Mouse (Mus musculus): ENCODE results near the gene 4933402D24Rik. TPM values are rescaled to one million over a fixed set of nuclear protein-coding genes. Genes with fewer than 3 reads are reported as not detected.

The 4933402D24Rik gene
- polyA plus RNA-seq (2015; fragmentation: Nextera tagmentation; extraction: Ambion mirVana): 0.25 TPM in 1 of 2 replicates, not detected in the other

DNA sequence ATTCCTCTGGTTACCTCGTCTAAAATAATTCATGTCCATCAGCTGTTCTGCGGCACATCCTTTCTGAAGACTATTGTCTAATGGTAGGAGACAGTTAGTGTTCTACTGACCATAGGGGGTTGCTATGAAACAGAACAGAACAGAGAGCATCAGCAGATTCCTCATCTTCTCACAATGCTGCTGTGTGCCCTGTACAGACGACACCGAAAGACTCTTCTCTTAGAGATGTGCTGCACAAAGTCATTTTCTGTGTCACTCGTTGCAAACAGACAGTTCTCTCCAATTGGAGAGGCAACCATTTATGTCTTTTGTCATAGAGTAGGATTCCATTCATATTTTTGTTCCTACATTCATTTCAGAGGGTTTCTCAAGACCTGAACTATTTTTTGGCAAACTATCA is at the start of gene 4933402D24Rik:
Gene 4933402D24Rik (minus strand): TSS at position 101 of the 400 bp plus-strand sequence.

DNA sequence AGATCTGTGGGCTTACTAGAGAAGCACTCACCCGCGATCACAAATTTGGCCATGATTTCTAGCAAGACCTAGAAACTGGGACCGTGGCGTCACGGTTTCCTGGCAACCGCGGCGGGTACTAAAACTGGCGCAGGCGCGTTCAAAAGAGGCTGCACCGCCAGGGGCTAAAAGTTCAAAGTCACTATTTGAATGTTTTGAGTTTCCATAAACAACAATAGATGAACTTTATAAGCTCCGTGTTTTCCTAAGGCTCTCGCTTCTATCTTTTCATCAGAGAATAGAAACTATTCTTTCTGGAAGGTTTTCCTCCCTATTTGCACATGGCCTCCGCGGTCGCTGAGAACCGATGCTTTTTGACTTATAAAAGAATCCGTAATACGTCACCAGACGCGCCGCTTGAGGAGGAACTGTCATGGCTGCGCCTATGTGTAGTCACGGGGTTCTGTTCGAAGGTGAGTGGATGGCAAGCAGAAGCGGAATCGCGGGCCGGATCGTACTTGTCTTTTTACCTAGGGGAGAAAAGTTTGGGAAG is 38.8 kb downstream of the 4933402D24Rik start, which contains the start of the genes Mdh1b and Fastkd2:
Gene Mdh1b (minus strand): TSS at position 79 of the 532 bp plus-strand sequence.
Gene Fastkd2 (plus strand): TSS at position 375 of the 532 bp plus-strand sequence.

Other genes starting within 250 kb of the 4933402D24Rik start
- not detected in 2 replicates for gene Gm39653, start 153.3 kb downstream of the 4933402D24Rik start, polyA plus RNA-seq (2015; fragmentation: Nextera tagmentation; extraction: Ambion mirVana)
- not detected in 2 replicates for gene Dytn, start 82.3 kb downstream of the 4933402D24Rik start, polyA plus RNA-seq (2015; fragmentation: Nextera tagmentation; extraction: Ambion mirVana)
- 0.15 TPM in 1 of 2 replicates, not detected in the other for gene Mdh1b, start 38.9 kb downstream of the 4933402D24Rik start, polyA plus RNA-seq (2015; fragmentation: Nextera tagmentation; extraction: Ambion mirVana)
- 51.2 and 55.9 TPM in 2 replicates for gene Fastkd2, start 38.7 kb downstream of the 4933402D24Rik start, polyA plus RNA-seq (2015; fragmentation: Nextera tagmentation; extraction: Ambion mirVana)